Mouse (Mus musculus) CD4-positive, CD25-positive, alpha-beta regulatory T cell, adult 4 months (primary cell): ENCODE data around the gene Atg7. TPM values are rescaled to one million over a fixed set of nuclear protein-coding genes. Genes with fewer than 3 reads are reported as not detected.

ENCODE experiments used
- ATAC-seq: one replicate; pipeline ENCODE4 v1.8.0; 2017
- polyA plus RNA-seq, 2 experiments: library from polyadenylated mRNA; unstranded; fragments of 100-300 nt; shearing (Covaris generic); gene quantifications; one replicate each; pipeline ENCODE4 v1.2.1; 2017

Atg7 gene
- polyA plus RNA-seq, 2 experiments from 2014 or later = 26.4 to 41.8 TPM

- ATAC-seq = no peak
These were observed 93.5 kb downstream of the Atg7 start for GRCm38 (mm10) chr6:114736355-114736754.

- ATAC-seq = no peak
These were observed 94.3 kb downstream of the Atg7 start for GRCm38 (mm10) chr6:114737181-114737580.

- ATAC-seq = no peak
These were observed 95.2 kb downstream of the Atg7 start for GRCm38 (mm10) chr6:114737931-114738759.

GRCm38 (mm10) chr6:114738760-114739112 lies 95.8 kb downstream of the Atg7 start:
- ATAC-seq = no peak

- ATAC-seq = no peak
These were observed 99.5 kb downstream of the Atg7 start for GRCm38 (mm10) chr6:114742209-114743003.

- ATAC-seq = no peak
These were observed 100.2 kb downstream of the Atg7 start for GRCm38 (mm10) chr6:114743126-114743525.

- no peak for ATAC-seq
These were observed 100.9 kb downstream of the Atg7 start for GRCm38 (mm10) chr6:114743845-114744244.

GRCm38 (mm10) chr6:114746439-114746974 lies 103.6 kb downstream of the Atg7 start:
- ATAC-seq = no peak

GRCm38 (mm10) chr6:114748419-114748818 lies 105.5 kb downstream of the Atg7 start:
- ATAC-seq = no peak

GRCm38 (mm10) chr6:114748882-114749281 lies 106.0 kb downstream of the Atg7 start:
- ATAC-seq = no peak

- ATAC-seq = no peak
These were observed 115.9 kb downstream of the Atg7 start for GRCm38 (mm10) chr6:114758795-114759194.

GRCm38 (mm10) chr6:114766314-114766713 lies 123.4 kb downstream of the Atg7 start:
- ATAC-seq = no peak

GRCm38 (mm10) chr6:114767710-114768109 lies 124.8 kb downstream of the Atg7 start:
- no peak for ATAC-seq

- ATAC-seq = no peak
These were observed 127.4 kb downstream of the Atg7 start for GRCm38 (mm10) chr6:114770337-114770736.

GRCm38 (mm10) chr6:114771502-114771901 lies 128.6 kb downstream of the Atg7 start:
- no peak for ATAC-seq

GRCm38 (mm10) chr6:114775210-114775609 lies 132.3 kb downstream of the Atg7 start:
- ATAC-seq = no peak

- peak; percentile 66 for ATAC-seq
These were observed 135.0 kb downstream of the Atg7 start for GRCm38 (mm10) chr6:114777872-114778271.

GRCm38 (mm10) chr6:114778650-114779049 lies 135.8 kb downstream of the Atg7 start:
- peak; percentile 28 for ATAC-seq

GRCm38 (mm10) chr6:114780583-114780982 lies 137.7 kb downstream of the Atg7 start:
- ATAC-seq = no peak

- ATAC-seq = peak; percentile 52
These were observed 138.7 kb downstream of the Atg7 start for GRCm38 (mm10) chr6:114781415-114782240.

GRCm38 (mm10) chr6:114782486-114782885 lies 139.6 kb downstream of the Atg7 start:
- ATAC-seq = no peak

- ATAC-seq = no peak
These were observed 143.6 kb downstream of the Atg7 start for GRCm38 (mm10) chr6:114786461-114786860.

GRCm38 (mm10) chr6:114787606-114788005 lies 144.7 kb downstream of the Atg7 start:
- ATAC-seq = no peak
